Mouse (Mus musculus) naive thymus-derived CD4-positive, alpha-beta T cell, adult 2 months (primary cell): ENCODE data around the gene C1qtnf9.
A peak's percentile ranks its signal among the peaks of the same experiment; 100 is the strongest.

Source experiments
- DNase-seq: peaks from one replicate; pipeline ENCODE4 v3.0.0-alpha.2; 2011; ENCODE audit warnings: low read depth

The C1qtnf9 gene

GRCm38 (mm10) chr14:60751581-60751980 is 16.4 kb upstream of the C1qtnf9 start:
- DNase-seq, result no peak

GRCm38 (mm10) chr14:60752892-60753800 is 14.8 kb upstream of the C1qtnf9 start:
- DNase-seq, result no peak

- no peak for DNase-seq
These were observed 14.2 kb upstream of the C1qtnf9 start for GRCm38 (mm10) chr14:60753801-60754126.

- no peak for DNase-seq
These were observed 13.3 kb upstream of the C1qtnf9 start for GRCm38 (mm10) chr14:60754656-60755055.

GRCm38 (mm10) chr14:60756271-60756670 is 11.7 kb upstream of the C1qtnf9 start:
- DNase-seq, result no peak

DNA sequence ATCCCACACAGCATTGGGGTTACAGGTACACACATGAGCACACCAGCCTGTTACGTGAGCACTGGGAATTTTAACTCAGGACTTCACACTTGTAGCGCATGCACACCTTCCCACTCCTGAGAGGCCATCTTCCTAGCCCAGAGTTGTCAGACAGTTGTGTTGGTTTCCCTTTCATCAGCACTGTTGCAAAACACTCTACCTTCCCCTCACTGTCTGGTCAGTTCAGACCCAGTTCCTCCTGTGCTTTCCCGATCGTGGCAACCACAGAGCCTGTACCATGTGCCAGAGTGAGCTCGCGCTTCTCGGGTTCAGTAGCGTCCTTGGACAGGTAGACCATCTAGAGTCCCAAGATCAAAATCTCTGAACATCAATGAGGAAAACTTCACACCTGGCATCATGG is 10.7 kb upstream of the C1qtnf9 start:
- no peak for DNase-seq

GRCm38 (mm10) chr14:60757722-60758121 is 10.2 kb upstream of the C1qtnf9 start:
- DNase-seq, result no peak

DNA sequence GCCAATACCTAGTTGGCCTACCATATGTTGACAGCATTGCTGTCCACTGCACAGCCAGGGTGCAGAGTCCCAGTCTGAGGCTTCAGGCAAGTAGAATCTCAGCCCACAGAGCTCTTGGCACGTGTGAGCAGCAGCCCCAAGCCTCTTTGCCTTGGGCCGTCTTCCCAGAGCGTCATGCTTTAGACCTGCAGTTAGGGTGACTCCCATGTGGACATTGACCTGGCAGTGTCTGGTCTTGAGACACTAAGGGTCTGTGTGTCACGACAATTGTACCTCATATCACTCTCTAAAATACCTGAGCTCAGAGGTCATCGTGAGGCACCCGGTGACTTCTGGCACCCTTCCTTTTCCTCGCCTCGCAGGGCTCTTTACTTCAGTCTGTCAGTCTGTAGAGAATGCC is 8.8 kb upstream of the C1qtnf9 start:
- no peak for DNase-seq

DNA sequence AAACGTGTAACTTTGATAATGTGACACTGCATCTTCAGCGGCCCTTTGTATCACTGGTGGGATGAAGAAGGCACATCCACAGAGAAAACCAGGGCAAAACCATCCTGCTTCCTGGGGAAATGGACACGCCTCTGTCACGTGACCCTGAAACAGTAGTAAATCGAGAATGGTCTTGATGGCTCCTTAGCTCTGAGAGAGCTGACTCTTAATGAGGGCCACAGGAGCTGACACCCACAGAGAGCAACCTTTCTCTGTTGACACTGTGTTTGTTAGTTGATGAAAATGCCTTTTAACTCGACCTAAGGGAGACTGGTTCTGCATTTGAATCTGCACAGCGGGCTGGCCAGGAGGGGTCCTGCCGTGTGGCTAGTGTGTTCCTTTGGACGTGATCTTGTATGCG is 6.1 kb upstream of the C1qtnf9 start:
- no peak for DNase-seq

- DNase-seq, result no peak
These were observed 5.2 kb upstream of the C1qtnf9 start for GRCm38 (mm10) chr14:60762754-60763153.

GRCm38 (mm10) chr14:60763746-60764145 is 4.2 kb upstream of the C1qtnf9 start:
- DNase-seq, result no peak

- no peak for DNase-seq
These were observed 3.4 kb upstream of the C1qtnf9 start for GRCm38 (mm10) chr14:60764526-60764925.

- DNase-seq, result no peak
These were observed 2.9 kb upstream of the C1qtnf9 start for GRCm38 (mm10) chr14:60765025-60765424.

DNA sequence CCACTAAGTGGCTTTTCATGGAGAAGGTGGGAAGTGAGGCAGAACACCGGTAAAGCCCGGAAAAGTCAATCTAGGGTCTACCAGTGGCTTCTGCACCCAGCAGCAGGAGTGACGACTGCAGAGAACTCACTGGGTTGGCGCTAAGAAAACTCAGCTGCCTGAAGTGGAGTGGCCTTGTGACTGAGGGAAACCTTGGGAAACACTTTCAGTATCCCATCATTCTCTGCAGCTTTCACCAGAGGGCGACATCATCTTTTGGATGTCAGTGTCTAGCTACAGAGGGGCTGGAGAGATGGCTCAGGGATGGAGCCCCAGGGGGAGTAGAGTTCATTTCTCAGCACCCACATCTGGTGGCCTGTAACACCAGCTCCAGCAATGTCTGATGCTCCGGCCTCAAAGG is 1.4 kb downstream of the C1qtnf9 start:
- DNase-seq, result no peak

- no peak for DNase-seq
These were observed 2.7 kb downstream of the C1qtnf9 start for GRCm38 (mm10) chr14:60770594-60770993.

DNA sequence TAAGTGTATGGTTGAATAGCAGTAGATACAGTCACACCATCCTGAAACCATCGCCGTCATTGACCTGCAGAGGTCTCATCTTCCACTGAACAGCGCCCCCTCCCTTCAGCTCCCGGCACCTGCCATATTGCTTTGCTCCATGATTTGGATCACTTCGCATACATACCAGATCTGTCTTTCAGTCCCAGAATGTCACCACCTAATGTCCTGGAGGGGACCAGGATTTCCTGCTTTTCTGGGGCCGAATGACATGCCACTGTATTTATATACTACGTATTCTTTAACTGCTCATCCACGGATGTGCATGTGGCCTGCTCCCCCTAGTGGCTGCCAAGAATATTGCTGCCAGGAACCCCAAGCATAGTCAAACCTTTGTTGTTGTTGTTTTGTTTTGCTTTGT is 3.1 kb downstream of the C1qtnf9 start:
- DNase-seq, result peak; percentile 89

- no peak for DNase-seq
These were observed 5.5 kb downstream of the C1qtnf9 start for GRCm38 (mm10) chr14:60773476-60773875.

DNA sequence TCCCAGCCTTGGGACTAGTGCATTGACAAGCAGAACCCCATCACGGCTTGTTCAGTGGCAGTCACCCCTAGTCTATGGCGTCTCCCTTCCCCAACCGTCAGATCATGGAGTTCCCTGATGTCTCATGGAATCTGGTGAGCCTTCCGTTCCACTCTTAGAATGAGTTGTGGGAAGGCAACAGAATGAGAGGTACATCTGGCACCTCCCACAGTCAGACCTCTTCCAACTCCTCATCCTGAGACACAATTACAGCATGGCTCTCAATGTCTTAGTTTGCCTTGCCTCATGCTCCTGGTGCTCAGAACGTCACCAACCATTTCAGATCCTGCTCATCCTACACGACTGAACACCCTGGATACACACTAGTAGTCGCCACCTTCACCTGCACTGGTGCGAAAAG is 8.6 kb downstream of the C1qtnf9 start:
- DNase-seq, result no peak

- DNase-seq, result no peak
These were observed 9.6 kb downstream of the C1qtnf9 start for GRCm38 (mm10) chr14:60777485-60777919.

DNA sequence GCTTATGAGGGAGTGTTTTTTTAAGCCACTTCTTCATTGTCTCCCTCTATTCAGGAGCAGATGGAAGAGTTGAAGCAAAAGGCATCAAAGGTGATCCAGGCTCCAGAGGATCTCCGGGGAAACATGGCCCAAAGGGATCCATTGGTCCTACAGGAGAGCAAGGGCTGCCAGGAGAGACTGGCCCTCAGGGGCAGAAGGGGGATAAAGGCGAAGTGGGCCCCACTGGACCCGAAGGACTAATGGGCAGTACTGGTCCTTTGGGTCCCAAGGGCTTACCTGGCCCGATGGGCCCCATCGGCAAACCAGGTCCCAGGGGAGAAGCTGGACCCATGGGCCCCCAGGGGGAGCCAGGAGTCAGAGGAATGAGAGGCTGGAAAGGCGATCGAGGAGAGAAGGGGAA is 11.3 kb downstream of the C1qtnf9 start:
- no peak for DNase-seq

- DNase-seq, result no peak
These were observed 14.3 kb downstream of the C1qtnf9 start for GRCm38 (mm10) chr14:60782121-60782656.

- DNase-seq, result no peak
These were observed 15.3 kb downstream of the C1qtnf9 start for GRCm38 (mm10) chr14:60783196-60783595.

DNA sequence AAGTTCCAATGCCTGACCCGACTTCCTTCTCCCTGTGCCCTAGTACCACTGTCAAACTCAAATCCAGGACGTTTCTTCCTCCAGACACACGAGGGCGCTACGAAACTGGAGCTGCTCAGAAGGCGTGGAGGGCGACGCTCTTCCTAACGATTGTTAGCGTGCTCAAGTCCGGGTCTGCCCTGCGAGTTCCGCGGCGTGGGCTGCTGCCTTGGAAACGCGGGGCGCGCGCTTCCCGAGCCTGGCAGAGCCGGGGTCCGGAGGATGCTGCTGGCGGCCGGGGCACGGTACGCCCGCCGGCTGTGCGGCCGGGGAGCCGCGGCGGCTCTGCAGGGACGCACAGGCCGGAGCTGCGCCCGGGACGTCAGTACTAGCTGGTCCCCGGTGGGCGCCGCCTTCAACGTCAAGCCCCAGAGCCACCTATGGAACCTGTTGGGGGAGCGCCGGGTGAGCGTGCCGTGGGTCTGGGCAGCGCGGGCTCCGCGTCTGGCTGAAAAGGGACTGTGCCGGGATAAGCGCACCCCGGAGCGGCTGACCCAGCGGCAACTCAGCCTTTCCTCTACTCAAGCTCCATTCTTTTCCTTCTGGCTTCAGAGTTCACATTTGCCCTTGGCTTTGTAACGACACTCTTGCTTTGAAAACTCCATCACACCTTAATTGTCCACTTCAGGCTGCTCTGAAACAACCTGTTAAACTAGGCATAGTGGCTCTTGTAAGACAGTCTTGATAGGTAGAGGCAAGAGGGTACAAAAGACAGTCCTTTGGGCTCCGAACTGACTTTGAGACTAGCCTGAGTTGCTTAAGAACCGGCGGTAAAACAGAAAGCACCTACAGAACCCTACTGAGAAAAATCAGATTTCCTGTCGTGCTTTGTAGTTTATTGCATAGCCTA is 16.7 kb downstream of the C1qtnf9 start, which contains the start of gene Mipep:
Gene Mipep (plus strand): TSS at position 147 of the 889 bp plus-strand sequence.
- DNase-seq, result peak; percentile 93
